ENCODE assay signal across 8 mouse cellular contexts in the genomic region with DNA sequence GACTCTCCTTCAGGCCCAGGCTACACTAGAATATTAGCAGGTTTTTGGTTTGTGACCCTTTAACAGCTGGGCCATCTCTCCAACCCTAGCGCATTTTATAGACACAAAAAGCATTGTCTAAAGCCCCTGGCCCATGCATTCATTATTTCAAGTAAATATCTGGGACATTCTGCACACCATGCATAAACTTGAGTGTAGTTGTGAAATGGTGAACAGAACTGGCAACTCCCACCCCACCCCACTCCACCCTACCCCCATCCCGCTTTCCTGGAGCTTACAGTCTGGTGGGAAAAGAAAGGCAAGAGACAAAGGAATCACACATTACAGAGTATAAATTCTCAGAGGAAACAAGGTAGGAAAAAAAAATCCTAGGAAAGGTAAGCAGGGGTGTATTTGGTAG. TPM values are rescaled to one million over a fixed set of nuclear protein-coding genes. Genes with fewer than 3 reads are reported as not detected.
DNase-seq lines count a peak whose midpoint lies in the region; ATAC-seq and TF ChIP-seq lines count a peak whose summit lies in the region.

Gene H2afy (minus strand): TSS at position 162 of the 400 bp plus-strand sequence.

- no peak for DNase-seq in kidney, adult 2 months
- no peak for DNase-seq in kidney, adult 8-10 months
- DNase-seq in adrenal gland, postnatal 10 days = no peak
- no peak for DNase-seq in gastrocnemius, adult 8-10 months (ENCODE audit: low spot score in 2 of 2)
- DNase-seq in frontal cortex, postnatal 36 days (ENCODE audit: low spot score in 2 of 2) = no peak
- DNase-seq in embryo, embryonic 11 days = no peak

- no peaks in the 10 kb centered on the region for H3K36me3 ChIP-seq in kidney, adult 2 months (ENCODE audit: control insufficient read depth, insufficient read depth, low read length)
- no peaks in the 10 kb centered on the region for H3K36me3 ChIP-seq in hindbrain, embryonic 16.5 days (ENCODE audit: control insufficient read depth, insufficient read depth, low read length)
- H3K36me3 ChIP-seq in macrophage (ENCODE audit: inconsistent target) = no peaks in the 10 kb centered on the region

- H3K27me3 ChIP-seq in kidney, adult 2 months (replicated peaks; ENCODE audit: control insufficient read depth, insufficient read depth, low read length) = no peaks in the 10 kb centered on the region
- H3K27me3 ChIP-seq in hindbrain, embryonic 16.5 days (replicated peaks; ENCODE audit: control insufficient read depth, insufficient read depth, low read length) = no peaks in the 10 kb centered on the region

- no peaks in the 10 kb centered on the region for H3K9me3 ChIP-seq in hindbrain, embryonic 16.5 days (ENCODE audit: control insufficient read depth, low read length)

- ATAC-seq in hindbrain, embryonic 16.5 days = no peak

- H3K79me2 ChIP-seq in macrophage (ENCODE audit: inconsistent target) = peaks cover 34% of the 10 kb centered on the region

- peak within 1 kb of the TSS; percentile 97 for H3K9ac ChIP-seq in hindbrain, embryonic 16.5 days (ENCODE audit: low read depth, low read length)

- TF ChIP-seq CTCF in kidney, adult 2 months (conservative IDR thresholded peaks at IDR 0.05; ENCODE audit: insufficient read depth, insufficient read length, low read depth, low read length) = no peak

- peak within 1 kb of the TSS; percentile 54 for H3K27ac ChIP-seq in kidney, adult 2 months (ENCODE audit: insufficient read depth, low read depth, low read length)
- H3K27ac ChIP-seq in hindbrain, embryonic 16.5 days (ENCODE audit: low read depth, low read length) = peak within 1 kb of the TSS; percentile 86
- H3K27ac ChIP-seq in macrophage = peak within 1 kb of the TSS; percentile 63

- 97% methylated on average over 2 of the region's 2 CpGs for WGBS in kidney, adult 2 months
- WGBS in hindbrain, embryonic 16.5 days = 86% methylated on average over 2 of the region's 2 CpGs
- 90% methylated on average over 2 of the region's 2 CpGs for WGBS in macrophage (ENCODE audit: missing documents)

- peaks cover 3% of the 10 kb centered on the region; the same call in 1 of the 2 replicates for H3K4me1 ChIP-seq in kidney, adult 2 months (ENCODE audit: control insufficient read depth, insufficient read depth, low read length)
- peaks cover 21% of the 10 kb centered on the region for H3K4me1 ChIP-seq in hindbrain, embryonic 16.5 days (ENCODE audit: control insufficient read depth, insufficient read depth, low read depth, low read length)

- TF ChIP-seq POLR2A in kidney, adult 2 months (IDR thresholded peaks at IDR 0.05; ENCODE audit: low read depth, low read length) = no peak

- peak within 1 kb of the TSS; percentile 95 for H3K4me2 ChIP-seq in hindbrain, embryonic 16.5 days (ENCODE audit: low read length)

- H3K4me3 ChIP-seq in kidney, adult 2 months (ENCODE audit: insufficient read depth, low read depth, low read length) = peak within 1 kb of the TSS; percentile 87
- H3K4me3 ChIP-seq in hindbrain, embryonic 16.5 days (ENCODE audit: low read length) = peak within 1 kb of the TSS; percentile 92
- H3K4me3 ChIP-seq in macrophage (ENCODE audit: inconsistent target) = peak within 1 kb of the TSS; percentile 38

RNA-seq across cellular contexts. Expression of gene H2afy, which starts in this region (rescaled TPM):
- polyA plus RNA-seq in kidney, adult 2 months (2012; rRNA removed) = 74.5 and 89.3 TPM in 2 replicates
- 100 to 1,000 TPM; 117 to 122 TPM for total RNA-seq in adrenal gland, postnatal 10 days (2021)
- 10 to 100 TPM; 56.9 to 69.8 (median 60.2) TPM for total RNA-seq in gastrocnemius, adult 8-10 months (2022)
- polyA plus RNA-seq in hindbrain, embryonic 16.5 days (2015; fragmentation: Nextera tagmentation; extraction: Ambion mirVana) = 239 and 258 TPM in 2 replicates
- total RNA-seq in macrophage (2018; cell fraction: chromatin; rRNA removed) = 100 to 1,000 TPM; 256 to 801 (median 305) TPM
- total RNA-seq in macrophage (2018; cell fraction: cytosol; rRNA removed) = 100 to 1,000 TPM in 25 of 26 experiments, 10 to 100 TPM in 1; 96.6 to 142 (median 118) TPM
- total RNA-seq in macrophage (2018; cell fraction: nucleus; rRNA removed) = 100 to 1,000 TPM; 122 to 541 (median 233) TPM
- 96.3 to 139 TPM (median 138 TPM) in 3 replicates for polyA plus RNA-seq in macrophage (2018)

Comparison
In these comparisons a context has a peak if more than half of its experiments do, and no peak if none do; other contexts are left out.
1. H3K4me3 ChIP-seq: peak in every context shown above with its lines; median percentile 92 in hindbrain, embryonic 16.5 days; 87 in kidney, adult 2 months; 38 in macrophage.